Mouse (Mus musculus) G1E (cell line): Measurements from ENCODE around the gene Auts2. TPM values are rescaled to one million over a fixed set of nuclear protein-coding genes. Genes with fewer than 3 reads are reported as not detected.

ENCODE experiments used
- ATAC-seq: 2 replicates; pipeline ENCODE4 v1.8.0; 2016; ENCODE audit warnings: mild to moderate bottlenecking; ENCODE audit not compliant: insufficient number of reproducible peaks, poor library complexity, low FRiP score, severe bottlenecking; ENCODE audit errors: extremely low read depth
- DNase-seq: peaks from one replicate; pipeline ENCODE4 v3.0.0; 2012; ENCODE audit warnings: low spot score
- H3K27me3 ChIP-seq: 2 replicates; pipeline ENCODE4 v1.6.1; 2012; ENCODE audit warnings: mild to moderate bottlenecking, low read length, inconsistent platforms; ENCODE audit not compliant: insufficient read depth
- H3K36me3 ChIP-seq: replicated peaks from 2 replicates; pipeline ENCODE3; 2012; ENCODE audit warnings: mild to moderate bottlenecking, inconsistent platforms
- H3K4me1 ChIP-seq: 2 replicates; pipeline ENCODE4 v1.6.1; 2012; ENCODE audit warnings: low read depth, low read length, inconsistent platforms, mixed read lengths; ENCODE audit not compliant: insufficient read depth
- H3K4me3 ChIP-seq: 2 replicates; pipeline ENCODE4 v1.5.1; 2012; ENCODE audit warnings: low read depth, mild to moderate bottlenecking, inconsistent platforms, low read length, moderate library complexity, mixed read lengths
- H3K9me3 ChIP-seq: replicated peaks from 2 replicates; pipeline ENCODE4 v1.6.1; 2012; ENCODE audit warnings: inconsistent platforms
- CTCF ChIP-seq: IDR thresholded peaks from 2 replicates; pipeline ENCODE4 v1.5.1; 2012; ENCODE audit warnings: low read depth, low read length, inconsistent platforms, mixed read lengths
- GATA1 ChIP-seq: IDR thresholded peaks from 2 replicates; pipeline ENCODE4 v1.6.1; 2012; ENCODE audit warnings: borderline replicate concordance, low read length, inconsistent platforms, mixed read lengths
- GATA2 ChIP-seq: IDR thresholded peaks from 2 replicates; pipeline ENCODE4 v1.6.1; 2012; ENCODE audit warnings: low read depth, low read length, inconsistent platforms, borderline replicate concordance
- POLR2AphosphoS5 ChIP-seq: IDR thresholded peaks from 2 replicates; pipeline ENCODE4 v1.6.1; 2012; ENCODE audit warnings: low read depth, low read length, inconsistent platforms; ENCODE audit not compliant: insufficient replicate concordance
- TAL1 ChIP-seq: conservative IDR thresholded peaks from 2 replicates; pipeline ENCODE4 v1.6.1; 2012; ENCODE audit warnings: low read depth, low read length, inconsistent platforms, mixed read lengths
- polyA plus RNA-seq: library from polyadenylated mRNA; stranded (reverse); fragments of >175 nt; gene quantifications from 2 replicates; pipeline ENCODE4 v1.2.3, GENCODE M21; 2012
- total RNA-seq, 2 experiments: library from RNA; stranded (forward) in 1 of 2; stranded (reverse) in 1 of 2; fragments of 200-1000 nt in 1 of 2; fragments of >200 nt in 1 of 2; fragmentation: Nextera tagmentation in 1 of 2; gene quantifications; 2 replicates each; pipeline ENCODE4 v1.2.3; 2014 to 2017

The Auts2 gene
- total and polyA plus RNA-seq, 3 experiments: 0.09 to 1.3 (median 0.90) TPM

DNA sequence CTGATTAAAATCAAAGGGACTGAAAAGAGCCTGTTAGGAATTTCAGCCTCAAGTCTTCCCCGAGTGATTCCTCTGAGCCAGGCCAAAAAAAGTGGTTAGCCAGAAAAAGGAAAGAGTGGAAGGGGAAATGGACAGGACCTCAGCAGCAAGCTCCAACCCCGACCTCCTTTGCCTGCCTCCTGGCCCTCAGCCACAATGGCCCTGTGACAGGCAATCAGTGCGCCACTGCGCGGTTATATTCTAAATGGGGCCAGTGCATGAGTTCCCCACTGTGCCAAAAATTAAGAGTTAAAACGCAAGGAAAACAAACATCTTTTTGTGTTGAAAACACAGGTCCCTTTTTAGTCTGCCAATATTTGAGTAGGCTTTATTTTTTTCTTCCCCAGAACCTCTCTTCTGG is 755.1 kb downstream of the Auts2 start:
- Histone ChIP-seq H3K27me3 (no peaks in the 10 kb centered on the region), H3K9me3 (peaks cover 53% of the 10 kb centered on the region), H3K36me3 (no peaks in the 10 kb centered on the region), H3K4me1 (no peaks in the 10 kb centered on the region), H3K4me3 (no peak overlapping the region)
- TF ChIP-seq GATA2 (no peak), GATA1 (no peak), POLR2AphosphoS5 (no peak), CTCF (no peak), TAL1 (no peak)
- no peak for DNase-seq
- no peak for ATAC-seq

DNA sequence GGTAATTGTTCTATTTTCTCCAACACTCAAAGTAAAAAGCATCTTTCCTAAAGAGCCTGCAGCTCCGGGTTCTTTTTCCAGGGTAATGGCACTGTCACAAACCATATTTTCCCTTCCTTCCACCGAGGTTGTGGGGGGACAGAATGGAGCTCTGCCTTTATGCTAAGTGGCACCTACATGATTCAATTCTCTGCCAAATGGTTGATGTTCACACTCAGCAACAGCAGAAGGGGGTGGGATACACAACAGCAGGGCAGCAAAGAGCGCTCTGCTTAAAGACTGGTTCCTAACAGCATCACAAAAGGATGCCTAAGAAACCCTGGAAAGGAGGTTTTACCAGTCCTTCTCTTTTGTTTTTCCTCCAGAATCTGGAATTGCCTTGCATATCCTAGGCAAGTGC is 759.9 kb downstream of the Auts2 start:
- Histone ChIP-seq H3K4me3 (no peak overlapping the region), H3K27me3 (no peaks in the 10 kb centered on the region), H3K9me3 (peaks cover 61% of the 10 kb centered on the region), H3K36me3 (no peaks in the 10 kb centered on the region), H3K4me1 (no peaks in the 10 kb centered on the region)
- ATAC-seq (no peak), DNase-seq (no peak)
- TF ChIP-seq CTCF: no peak
- TF ChIP-seq GATA2: no peak
- no peak for TF ChIP-seq TAL1
- no peak for TF ChIP-seq GATA1

DNA sequence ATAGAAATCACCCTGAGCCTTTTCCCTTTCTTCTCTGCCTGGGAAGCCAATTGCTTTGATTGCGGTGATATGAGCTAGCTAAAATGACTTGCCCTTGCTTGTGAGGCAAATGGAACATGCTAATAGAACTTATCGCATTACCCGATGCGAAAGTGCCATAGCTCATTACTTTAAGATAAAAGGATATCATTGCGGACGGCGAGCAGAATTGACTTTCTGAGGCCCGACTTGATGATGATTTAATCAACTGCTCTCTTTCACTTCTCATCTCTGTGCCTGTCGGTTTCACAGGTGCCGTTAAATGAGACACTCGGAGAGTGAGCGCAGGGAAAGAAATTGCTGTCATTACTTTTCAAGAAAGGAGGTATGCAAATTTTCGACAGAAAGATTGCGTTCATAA is 762.1 kb downstream of the Auts2 start:
- ATAC-seq: no peak
- H3K4me3 ChIP-seq: no peak overlapping the region
- peaks cover 55% of the 10 kb centered on the region for H3K9me3 ChIP-seq
- no peak for DNase-seq
- TF ChIP-seq TAL1: no peak
- TF ChIP-seq GATA1: no peak
- TF ChIP-seq GATA2: no peak
- no peak for TF ChIP-seq CTCF
- TF ChIP-seq POLR2AphosphoS5: no peak
- no peaks in the 10 kb centered on the region for H3K4me1 ChIP-seq
- H3K27me3 ChIP-seq: no peaks in the 10 kb centered on the region
- H3K36me3 ChIP-seq: no peaks in the 10 kb centered on the region

DNA sequence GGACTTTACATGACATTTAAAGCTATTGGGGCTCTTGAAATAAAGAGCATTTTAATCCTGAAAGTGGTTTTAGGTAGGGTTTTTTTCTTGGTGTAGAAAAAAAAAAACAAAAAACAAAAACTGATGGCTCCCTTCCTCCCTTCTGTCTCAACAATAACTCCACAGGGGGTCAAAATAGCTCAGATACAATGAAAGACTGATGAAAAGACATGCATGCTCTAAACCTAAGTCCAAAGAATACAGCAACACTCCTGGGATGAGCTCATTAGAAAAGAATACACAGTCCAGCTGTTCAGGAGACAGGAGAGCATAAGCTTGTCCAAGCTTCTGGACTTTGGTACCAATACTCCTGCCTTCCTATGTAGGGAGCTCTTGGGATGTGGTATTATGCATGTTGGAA is 764.0 kb downstream of the Auts2 start:
- TF ChIP-seq GATA1 (no peak), GATA2 (no peak), TAL1 (no peak), CTCF (no peak), POLR2AphosphoS5 (no peak)
- Histone ChIP-seq H3K27me3 (no peaks in the 10 kb centered on the region), H3K36me3 (no peaks in the 10 kb centered on the region), H3K9me3 (peaks cover 67% of the 10 kb centered on the region), H3K4me3 (no peak overlapping the region), H3K4me1 (no peaks in the 10 kb centered on the region)
- DNase-seq (no peak), ATAC-seq (no peak)

DNA sequence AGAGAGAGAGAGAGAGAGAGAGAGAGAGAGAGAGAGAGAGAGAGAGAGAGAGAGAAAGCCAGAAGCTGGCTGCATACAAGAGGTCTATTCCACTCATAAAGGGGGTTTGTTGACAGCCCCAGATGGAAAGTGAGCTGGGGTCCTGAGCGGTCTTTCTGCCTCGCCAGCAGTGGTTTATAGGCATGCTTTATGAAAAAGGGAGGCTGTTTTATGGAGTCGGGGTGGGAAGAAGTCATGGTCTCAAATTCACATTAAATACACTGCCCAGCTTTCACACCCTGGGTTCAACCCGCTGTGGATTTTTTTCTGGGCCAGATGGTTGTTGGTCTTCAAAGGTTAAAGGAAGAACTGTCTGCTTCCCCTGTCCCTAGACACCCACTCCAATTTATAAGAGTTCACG is 767.5 kb downstream of the Auts2 start:
- Histone ChIP-seq H3K9me3 (peaks cover 58% of the 10 kb centered on the region), H3K4me1 (no peaks in the 10 kb centered on the region), H3K4me3 (no peak overlapping the region), H3K36me3 (no peaks in the 10 kb centered on the region), H3K27me3 (no peaks in the 10 kb centered on the region)
- TF ChIP-seq TAL1: no peak
- TF ChIP-seq GATA2: no peak
- no peak for TF ChIP-seq POLR2AphosphoS5
- no peak for DNase-seq
- ATAC-seq: no peak

DNA sequence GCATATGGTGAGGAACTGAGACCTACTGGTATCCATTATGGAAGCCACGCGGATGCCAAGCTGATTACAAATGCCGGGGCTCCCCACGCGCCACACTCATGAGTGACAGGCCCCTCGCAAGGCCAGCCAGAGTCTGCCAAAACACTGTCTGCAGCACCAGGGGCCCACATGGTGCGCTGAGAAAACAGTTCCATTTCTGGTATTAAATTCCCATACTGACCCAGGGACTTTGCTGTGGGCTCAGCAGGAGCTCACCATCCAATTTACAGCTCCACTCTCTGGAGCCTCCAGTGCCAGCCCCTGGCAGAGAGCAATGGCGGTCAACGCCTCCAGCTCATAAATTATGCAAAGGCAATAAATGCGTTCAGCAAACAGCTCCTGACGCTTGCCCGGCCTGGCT is 767.9 kb downstream of the Auts2 start:
- H3K4me1 ChIP-seq: no peaks in the 10 kb centered on the region
- ATAC-seq: no peak
- no peak for TF ChIP-seq CTCF
- TF ChIP-seq GATA2: no peak
- no peaks in the 10 kb centered on the region for H3K36me3 ChIP-seq
- H3K27me3 ChIP-seq: no peaks in the 10 kb centered on the region
- DNase-seq: no peak
- H3K4me3 ChIP-seq: no peak overlapping the region
- H3K9me3 ChIP-seq: peaks cover 56% of the 10 kb centered on the region

DNA sequence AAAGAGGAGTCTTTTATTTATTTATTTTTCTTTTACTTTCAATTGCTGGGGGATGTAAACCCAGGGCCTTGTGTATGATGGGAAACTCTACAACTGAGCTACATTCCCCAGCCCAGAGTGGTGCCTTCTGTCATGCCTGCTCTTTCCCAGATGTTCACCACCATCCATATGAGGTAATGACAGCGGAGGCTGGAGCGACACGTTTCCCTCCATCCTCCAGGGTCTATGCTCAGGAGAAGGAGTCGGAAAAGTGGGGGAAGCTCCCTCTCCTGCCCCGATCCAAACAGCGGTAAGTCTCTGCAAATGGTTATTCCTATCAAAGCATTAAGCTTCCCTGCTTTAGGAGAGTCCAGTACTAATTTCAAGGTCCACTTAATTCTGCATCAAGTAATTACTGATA is 768.4 kb downstream of the Auts2 start:
- no peaks in the 10 kb centered on the region for H3K27me3 ChIP-seq
- no peaks in the 10 kb centered on the region for H3K4me1 ChIP-seq
- H3K9me3 ChIP-seq: peaks cover 59% of the 10 kb centered on the region
- no peak for DNase-seq
- ATAC-seq: no peak
- H3K36me3 ChIP-seq: no peaks in the 10 kb centered on the region
- H3K4me3 ChIP-seq: no peak overlapping the region
- no peak for TF ChIP-seq CTCF
- TF ChIP-seq GATA1: no peak
- TF ChIP-seq TAL1: no peak
- TF ChIP-seq GATA2: no peak
- TF ChIP-seq POLR2AphosphoS5: no peak
